Mouse (Mus musculus) hindbrain, postnatal 0 days (tissue): Measurements from ENCODE around the gene Vkorc1. TPM values are rescaled to one million over a fixed set of nuclear protein-coding genes. Genes with fewer than 3 reads are reported as not detected.
A peak's percentile ranks its signal among the peaks of the same experiment; 100 is the strongest.

ENCODE experiments used
- ATAC-seq: fragments of 200-750 bp; cut with Nextera tagmentation; 2 replicates; pipeline ENCODE4 v1.8.0; 2017; ENCODE audit warnings: mild to moderate bottlenecking, moderate TSS enrichment, moderate library complexity
- DNase-seq: peaks from one replicate; pipeline ENCODE4 v3.0.0-alpha.2; 2015; ENCODE audit warnings: low spot score
- H3K27ac ChIP-seq: fragments of 300-500 bp; sonication (generic); 2 replicates; pipeline ENCODE4 v1.5.1; 2014; ENCODE audit warnings: mild to moderate bottlenecking
- H3K27me3 ChIP-seq: fragments of 300-500 bp; sonication (generic); 2 replicates; pipeline ENCODE4 v1.6.1; 2014; ENCODE audit warnings: low read length, mixed read lengths; ENCODE audit not compliant: insufficient read depth
- H3K36me3 ChIP-seq: fragments of 300-500 bp; sonication (generic); 2 replicates; pipeline ENCODE4 v1.6.1; 2014; ENCODE audit warnings: low read length, mixed read lengths; ENCODE audit not compliant: insufficient read depth
- H3K4me1 ChIP-seq: fragments of 300-500 bp; sonication (generic); 2 replicates; pipeline ENCODE4 v1.6.1; 2014; ENCODE audit warnings: antibody characterized with exemption, low read length, mixed read lengths; ENCODE audit not compliant: insufficient read depth
- H3K4me2 ChIP-seq: fragments of 300-500 bp; sonication (generic); 2 replicates; pipeline ENCODE4 v1.6.1; 2014; ENCODE audit warnings: low read depth, mild to moderate bottlenecking, low read length, moderate library complexity, mixed read lengths
- H3K4me3 ChIP-seq: fragments of 300-500 bp; sonication (generic); 2 replicates; pipeline ENCODE4 v1.5.1; 2014; ENCODE audit warnings: low read length
- H3K9ac ChIP-seq: fragments of 300-500 bp; sonication (generic); replicated peaks from 2 replicates; pipeline ENCODE4 v1.6.1; 2014; ENCODE audit warnings: mild to moderate bottlenecking, low read length, moderate library complexity, mixed read lengths
- H3K9me3 ChIP-seq: fragments of 300-500 bp; sonication (generic); 2 replicates; pipeline ENCODE4 v1.6.1; 2016; ENCODE audit warnings: low read length, mixed read lengths
- CTCF ChIP-seq: IDR thresholded peaks from 2 replicates; pipeline ENCODE4 v1.5.1; 2016; ENCODE audit warnings: antibody characterized with exemption, control low read depth, low read depth
- WGBS: fragments of 180-500 bp; shearing (Covaris S2); extraction: QIAGEN DNeasy Blood & Tissue Kit; methylation state at CpG from one replicate; pipeline ENCODE4 v1.1.7; 2014; 5-methylcytosine and 5-hydroxymethylcytosine counted together
- polyA plus RNA-seq: library from polyadenylated mRNA; unstranded; fragments of >200 nt; fragmentation: Nextera tagmentation; extraction: Ambion mirVana; gene quantifications from 2 replicates; pipeline ENCODE4 v1.2.1, GENCODE M21; 2015
- total RNA-seq: library from RNA; depleted of rRNA; stranded (reverse); fragments of >200 nt; gene quantifications from 2 replicates; pipeline ENCODE4 v1.2.3, GENCODE M21; 2014

Gene Vkorc1
- total and polyA plus RNA-seq, 2 experiments from 2014 or later: 43.0 to 79.8 TPM

DNA sequence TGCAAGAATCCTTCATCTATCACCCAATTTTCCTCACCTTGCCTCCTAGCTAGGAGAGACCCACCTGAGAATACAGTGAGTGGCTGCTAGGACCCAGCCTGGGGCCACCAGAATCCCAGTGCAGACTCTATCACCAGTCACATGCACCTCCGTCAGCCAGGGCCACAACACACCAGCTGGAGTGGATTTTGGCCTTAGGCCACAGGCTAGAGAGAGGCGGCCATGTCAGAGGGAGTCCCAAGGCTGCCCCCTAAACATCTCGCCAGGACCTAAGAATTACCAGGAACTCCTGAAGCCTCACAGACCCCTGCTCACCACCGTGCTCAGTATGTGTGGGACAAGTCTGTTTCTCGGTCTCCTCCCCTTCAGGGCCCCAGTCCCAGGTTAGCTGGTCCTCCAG, 38.7 kb upstream of the Vkorc1 start:
- Histone ChIP-seq H3K4me2 (no peak overlapping the region), H3K36me3 (no peaks in the 10 kb centered on the region), H3K27me3 (peaks cover 9% of the 10 kb centered on the region; the same call in 1 of the 2 replicates), H3K9me3 (no peaks in the 10 kb centered on the region), H3K4me1 (peaks cover 3% of the 10 kb centered on the region; the same call in 1 of the 2 replicates), H3K9ac (no peak overlapping the region), H3K27ac (no peak overlapping the region), H3K4me3 (no peak overlapping the region)
- no peak for DNase-seq
- WGBS: 82% methylated on average over 5 of the region's 5 CpGs
- no peak for TF ChIP-seq CTCF
- ATAC-seq: no peak

DNA sequence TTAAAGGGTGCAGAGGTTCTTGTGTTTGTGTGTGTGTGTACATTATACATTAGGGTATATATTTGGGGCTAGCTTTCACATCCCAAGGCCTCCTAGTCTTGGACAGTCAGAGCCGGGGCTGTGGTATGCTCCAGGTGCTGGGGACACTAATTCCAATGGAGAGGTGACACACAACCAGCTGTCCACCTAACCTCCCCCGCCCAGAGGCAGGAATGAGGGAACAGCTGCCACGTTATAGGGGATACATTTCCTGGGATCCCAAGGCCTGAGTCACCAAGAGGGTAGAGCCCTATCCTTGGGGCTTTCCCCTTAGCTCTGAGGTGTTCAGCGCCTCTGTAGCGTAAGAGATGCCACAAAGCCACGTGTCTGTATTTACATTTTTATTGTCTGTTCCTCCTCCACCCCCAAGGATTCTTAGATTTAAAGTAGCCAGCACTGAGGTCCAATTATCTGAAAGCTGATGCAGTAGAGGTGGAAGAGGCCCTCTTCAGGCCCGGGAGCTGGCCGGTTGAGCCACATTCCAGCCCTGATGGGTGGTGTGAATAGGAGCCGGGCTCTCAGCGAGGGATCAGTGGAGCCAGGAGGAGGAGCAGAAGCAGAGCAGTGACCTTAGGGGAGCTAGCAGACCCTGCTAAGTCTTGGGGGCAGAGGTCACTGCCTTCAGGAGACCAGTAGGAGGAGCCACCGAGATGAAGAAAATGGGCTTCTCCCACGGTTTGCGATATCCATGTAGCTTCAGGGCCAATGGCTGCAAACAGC, 37.0 kb upstream of the Vkorc1 start:
- WGBS: 21% methylated on average over 13 of the region's 13 CpGs
- TF ChIP-seq CTCF: no peak
- Histone ChIP-seq H3K4me1 (peaks cover 3% of the 10 kb centered on the region; the same call in 1 of the 2 replicates), H3K27me3 (peaks cover 9% of the 10 kb centered on the region; the same call in 1 of the 2 replicates), H3K27ac (no peak overlapping the region), H3K4me3 (no peak overlapping the region), H3K36me3 (no peaks in the 10 kb centered on the region), H3K9me3 (no peaks in the 10 kb centered on the region), H3K9ac (no peak overlapping the region), H3K4me2 (no peak overlapping the region)
- no peak for ATAC-seq
- no peak for DNase-seq

DNA sequence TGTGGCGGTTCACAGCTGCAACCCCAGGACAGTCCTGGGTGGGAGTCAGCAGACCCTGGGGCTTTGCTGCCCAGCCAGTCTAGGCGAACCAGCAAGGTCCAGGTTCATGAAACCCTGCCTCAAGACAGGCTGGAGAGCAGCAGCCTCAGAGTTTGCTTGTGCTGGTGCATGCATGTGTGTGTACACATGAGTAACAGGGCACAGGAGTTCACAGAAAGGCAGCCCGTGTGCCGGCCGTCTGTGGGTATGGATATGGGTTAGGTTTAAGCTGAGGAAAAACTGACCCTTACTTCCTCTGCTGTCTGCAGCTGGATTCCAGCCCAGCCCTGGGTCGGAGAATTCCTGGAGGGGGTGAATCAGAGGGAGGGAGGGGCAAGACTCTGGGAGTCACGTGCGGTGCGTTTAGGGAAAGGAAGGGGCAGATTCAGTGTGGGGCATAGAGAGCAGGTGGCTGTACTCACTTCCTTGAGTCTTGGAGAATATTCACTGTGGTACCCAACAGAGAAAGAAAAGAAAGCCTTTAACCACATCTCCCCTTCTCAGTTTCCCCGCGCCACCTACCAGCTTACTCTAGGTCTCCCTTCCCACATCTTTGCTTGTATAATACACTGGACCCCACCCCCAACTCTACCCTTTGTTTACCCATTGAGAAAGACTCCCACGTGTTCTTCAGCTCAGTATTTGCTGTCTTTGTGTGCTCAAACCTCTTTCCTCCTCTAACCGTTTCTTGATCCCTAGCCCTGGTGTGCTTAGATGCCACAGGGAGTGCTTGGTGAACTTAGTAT, 36.1 kb upstream of the Vkorc1 start:
- WGBS: 42% methylated on average over 13 of the region's 13 CpGs
- no peak for ATAC-seq
- no peak for TF ChIP-seq CTCF
- Histone ChIP-seq H3K27me3 (peaks cover 9% of the 10 kb centered on the region; the same call in 1 of the 2 replicates), H3K9ac (no peak overlapping the region), H3K9me3 (no peaks in the 10 kb centered on the region), H3K4me3 (no peak overlapping the region), H3K4me1 (peaks cover 3% of the 10 kb centered on the region; the same call in 1 of the 2 replicates), H3K36me3 (no peaks in the 10 kb centered on the region), H3K27ac (no peak overlapping the region), H3K4me2 (no peak overlapping the region)
- no peak for DNase-seq

DNA sequence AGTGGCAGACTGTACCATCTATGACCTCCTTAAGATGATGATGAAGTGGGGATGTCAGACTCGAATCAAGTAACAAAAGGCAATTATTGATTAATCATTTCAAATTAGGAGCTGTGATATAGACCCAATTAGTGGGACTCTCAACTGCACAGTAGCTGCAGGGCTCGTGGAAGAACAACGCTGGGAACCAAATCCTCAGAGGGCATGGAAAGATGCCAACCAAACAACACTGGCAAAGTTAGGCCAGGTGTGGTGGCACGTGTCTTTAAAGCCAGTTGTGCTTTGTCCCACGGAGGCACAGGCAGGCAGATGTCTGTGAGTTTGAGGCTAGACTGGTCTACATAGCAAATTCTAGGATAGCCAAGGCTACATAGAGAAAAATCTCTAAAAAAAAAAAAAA, 35.2 kb upstream of the Vkorc1 start:
- TF ChIP-seq CTCF: no peak
- peaks cover 3% of the 10 kb centered on the region; the same call in 1 of the 2 replicates for H3K36me3 ChIP-seq
- H3K9ac ChIP-seq: no peak overlapping the region
- peaks cover 9% of the 10 kb centered on the region; the same call in 1 of the 2 replicates for H3K27me3 ChIP-seq
- H3K4me1 ChIP-seq: peaks cover 3% of the 10 kb centered on the region; the same call in 1 of the 2 replicates
- no peak overlapping the region for H3K27ac ChIP-seq
- no peak for ATAC-seq
- no peak for DNase-seq
- no peak overlapping the region for H3K4me2 ChIP-seq
- WGBS: 72% methylated on average over 5 of the region's 5 CpGs
- no peaks in the 10 kb centered on the region for H3K9me3 ChIP-seq
- H3K4me3 ChIP-seq: no peak overlapping the region

- peaks cover 9% of the 10 kb centered on the region; the same call in 1 of the 2 replicates for H3K27me3 ChIP-seq
- WGBS: 16% methylated on average over 6 of the region's 6 CpGs
- H3K4me1 ChIP-seq: peaks cover 3% of the 10 kb centered on the region; the same call in 1 of the 2 replicates
- no peak for ATAC-seq
- no peaks in the 10 kb centered on the region for H3K9me3 ChIP-seq
- peaks cover 4% of the 10 kb centered on the region; the same call in 1 of the 2 replicates for H3K36me3 ChIP-seq
- H3K4me3 ChIP-seq: peak within 1 kb of the TSS; percentile 10; the same call in 1 of the 2 replicates
- DNase-seq: no peak
- peak within 1 kb of the TSS; percentile 16; the same call in 1 of the 2 replicates for H3K4me2 ChIP-seq
- no peak within 1 kb of the TSS for H3K27ac ChIP-seq
- TF ChIP-seq CTCF: no peak
- no peak within 1 kb of the TSS; the same call in 1 of the 2 replicates for H3K9ac ChIP-seq
Measured at GRCm38 (mm10) chr7:127929923-127930322, 34.5 kb upstream of the Vkorc1 start, which contains the start of gene Prss8. Prss8 (minus strand) TSS chr7:127930104.

- 48% methylated on average over 5 of the region's 5 CpGs for WGBS
- ATAC-seq: peak; percentile 13; the same call in 1 of the 2 replicates
- no peak for TF ChIP-seq CTCF
Measured at GRCm38 (mm10) chr7:127928596-127928995, 33.2 kb upstream of the Vkorc1 start.

More at GRCm38 (mm10) chr7:127928596-127928995, 33.2 kb upstream of the Vkorc1 start:
- peaks cover 9% of the 10 kb centered on the region; the same call in 1 of the 2 replicates for H3K27me3 ChIP-seq
- H3K36me3 ChIP-seq: peaks cover 4% of the 10 kb centered on the region; the same call in 1 of the 2 replicates
- H3K4me1 ChIP-seq: peaks cover 3% of the 10 kb centered on the region; the same call in 1 of the 2 replicates
- no peak overlapping the region for H3K27ac ChIP-seq
- no peaks in the 10 kb centered on the region for H3K9me3 ChIP-seq
- DNase-seq: no peak
- no peak overlapping the region for H3K4me3 ChIP-seq
- H3K9ac ChIP-seq: no peak overlapping the region
- no peak overlapping the region for H3K4me2 ChIP-seq
